Mouse (Mus musculus): ENCODE measurements around the gene Epm2a. TPM values are rescaled to one million over a fixed set of nuclear protein-coding genes. Genes with fewer than 3 reads are reported as not detected.
A peak's percentile ranks its signal among the peaks of the same experiment; 100 is the strongest.
"Not testable (repeated sequence)": the region's sequence is repeated elsewhere in the genome, so short reads cannot be mapped to it uniquely, and the experiment has no call there.

Epm2a gene
- polyA plus RNA-seq (2011; ENCODE audit: insufficient read depth, insufficient read length, low replicate concordance, missing spikeins), result 1.4 TPM in 1 of 2 replicates, not detected in the other

- no peak; the same call in 1 of the 2 replicates for TF ChIP-seq POLR2A (IDR thresholded peaks at IDR 0.05; ENCODE audit: borderline replicate concordance, control insufficient read depth, low read depth, low read length)
- no peak for TF ChIP-seq CTCF (IDR thresholded peaks at IDR 0.05; ENCODE audit: control insufficient read depth, insufficient read depth, low read length)
- WGBS, result under 1% methylated on average over 105 of the region's 106 CpGs
- Histone ChIP-seq H3K27ac (ENCODE audit: control insufficient read depth, insufficient read depth, low read depth, low read length, poor library complexity) (peak within 1 kb of the TSS; percentile 88), H3K4me1 (ENCODE audit: control insufficient read depth, insufficient read depth, low read length) (no peaks in the 10 kb centered on the region), H3K4me3 (replicated peaks; ENCODE audit: control insufficient read depth, low read depth, low read length) (peak within 1 kb of the TSS; percentile 79)
Observed at GRCm38 (mm10) chr10:11343205-11344141, at the start of gene Epm2a. Gene Epm2a (plus strand): TSS chr10:11343404.

- H3K4me3 ChIP-seq (replicated peaks; ENCODE audit: control insufficient read depth, low read depth, low read length), result no peak overlapping the region
- WGBS, result 89% methylated on average over 6 of the region's 6 CpGs
- H3K27ac ChIP-seq (ENCODE audit: control insufficient read depth, insufficient read depth, low read depth, low read length, poor library complexity), result no peak overlapping the region
- no peaks in the 10 kb centered on the region; the same call in 1 of the 2 replicates for H3K4me1 ChIP-seq (ENCODE audit: control insufficient read depth, insufficient read depth, low read length)
- TF ChIP-seq POLR2A (IDR thresholded peaks at IDR 0.05; ENCODE audit: borderline replicate concordance, control insufficient read depth, low read depth, low read length) (no peak), CTCF (IDR thresholded peaks at IDR 0.05; ENCODE audit: control insufficient read depth, insufficient read depth, low read length) (no peak)
Observed at GRCm38 (mm10) chr10:11298418-11298817, 44.8 kb upstream of the Epm2a start.

DNA sequence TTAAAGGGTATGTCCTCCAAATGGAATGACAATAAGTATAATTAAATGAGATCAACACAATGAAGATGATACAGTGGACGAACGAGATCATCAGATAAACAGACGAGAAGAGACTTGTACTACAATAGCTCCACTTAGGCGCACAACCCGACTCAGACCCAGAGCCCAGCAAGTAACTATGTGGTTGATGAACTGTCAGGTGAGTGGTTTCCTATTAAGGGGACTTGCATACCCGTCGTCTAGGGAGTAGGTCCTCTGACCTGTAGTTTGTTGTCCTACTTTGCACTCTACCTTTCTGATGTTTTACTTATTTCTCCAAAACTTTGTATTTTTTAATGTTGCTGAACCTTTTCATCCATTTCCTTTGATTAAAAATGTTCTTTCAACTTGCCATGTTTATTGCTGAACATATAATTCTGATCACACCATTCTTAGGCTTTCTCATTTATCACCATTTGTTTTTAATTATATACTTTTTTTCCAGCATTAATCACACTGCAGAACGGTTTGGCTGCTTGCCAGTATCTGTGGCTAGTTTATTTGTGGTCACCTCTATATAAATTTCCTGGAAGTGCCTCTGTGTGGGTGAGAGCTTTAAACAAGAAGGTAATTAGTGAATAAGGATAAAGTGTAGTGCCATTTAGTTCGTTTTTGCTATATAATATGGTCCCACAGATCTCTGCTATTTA is 37.7 kb upstream of the Epm2a start:
- no peak overlapping the region for H3K4me3 ChIP-seq (replicated peaks; ENCODE audit: control insufficient read depth, low read depth, low read length)
- no peaks in the 10 kb centered on the region; the same call in 1 of the 2 replicates for H3K4me1 ChIP-seq (ENCODE audit: control insufficient read depth, insufficient read depth, low read length)
- 77% methylated on average over 9 of the region's 9 CpGs for WGBS
- TF ChIP-seq CTCF (IDR thresholded peaks at IDR 0.05; ENCODE audit: control insufficient read depth, insufficient read depth, low read length), result no peak
- no peak for TF ChIP-seq POLR2A (IDR thresholded peaks at IDR 0.05; ENCODE audit: borderline replicate concordance, control insufficient read depth, low read depth, low read length)
- no peak overlapping the region for H3K27ac ChIP-seq (ENCODE audit: control insufficient read depth, insufficient read depth, low read depth, low read length, poor library complexity)

DNA sequence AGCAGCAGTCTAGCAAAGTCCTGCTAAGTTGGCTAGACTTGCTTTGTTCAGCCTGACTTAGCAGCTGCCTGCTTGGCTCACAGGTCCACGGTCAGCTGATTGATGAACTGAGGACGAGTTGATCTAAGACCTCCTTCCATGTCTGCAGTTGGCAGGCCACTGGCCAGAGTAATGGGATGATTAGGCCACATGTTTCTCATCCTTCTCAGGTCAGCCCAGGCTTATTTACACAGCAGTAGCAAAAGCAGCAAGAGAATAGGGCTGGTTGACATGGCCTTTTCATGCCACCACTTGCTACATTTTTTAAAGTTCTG is 37.2 kb upstream of the Epm2a start:
- Histone ChIP-seq H3K27ac (ENCODE audit: control insufficient read depth, insufficient read depth, low read depth, low read length, poor library complexity) (no peak overlapping the region), H3K4me1 (ENCODE audit: control insufficient read depth, insufficient read depth, low read length) (no peaks in the 10 kb centered on the region), H3K4me3 (replicated peaks; ENCODE audit: control insufficient read depth, low read depth, low read length) (no peak overlapping the region)
- WGBS, result 79% methylated on average over 2 of the region's 2 CpGs
- TF ChIP-seq CTCF (IDR thresholded peaks at IDR 0.05; ENCODE audit: control insufficient read depth, insufficient read depth, low read length) (no peak), POLR2A (IDR thresholded peaks at IDR 0.05; ENCODE audit: borderline replicate concordance, control insufficient read depth, low read depth, low read length) (no peak)

GRCm38 (mm10) chr10:11309866-11310265 is 33.3 kb upstream of the Epm2a start:
- 75% methylated on average over 1 of the region's 1 CpGs for WGBS
- no peak overlapping the region for H3K4me3 ChIP-seq (replicated peaks; ENCODE audit: control insufficient read depth, low read depth, low read length)
- no peak overlapping the region for H3K27ac ChIP-seq (ENCODE audit: control insufficient read depth, insufficient read depth, low read depth, low read length, poor library complexity)
- TF ChIP-seq POLR2A (IDR thresholded peaks at IDR 0.05; ENCODE audit: borderline replicate concordance, control insufficient read depth, low read depth, low read length) (no peak), CTCF (IDR thresholded peaks at IDR 0.05; ENCODE audit: control insufficient read depth, insufficient read depth, low read length) (no peak)
- no peaks in the 10 kb centered on the region for H3K4me1 ChIP-seq (ENCODE audit: control insufficient read depth, insufficient read depth, low read length)

DNA sequence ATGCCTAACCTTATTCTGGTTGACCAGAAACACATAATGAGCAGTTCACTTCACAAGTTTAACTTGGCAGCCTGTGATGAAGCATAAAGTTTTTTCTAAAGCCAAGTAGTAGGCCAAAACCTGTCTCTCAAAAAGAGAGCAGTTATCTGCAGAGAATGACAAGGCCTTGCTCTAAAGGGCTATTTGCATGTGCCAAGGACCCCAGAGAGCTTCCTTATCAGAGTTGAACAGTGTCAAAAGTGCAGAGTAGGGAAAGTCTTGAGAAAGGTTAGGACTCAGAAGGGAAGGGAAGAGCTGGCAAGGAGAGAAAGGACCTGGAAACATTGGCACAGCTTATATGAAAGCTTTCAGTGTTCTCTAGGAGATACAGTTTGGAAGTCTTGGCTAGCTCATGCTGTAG is 32.7 kb upstream of the Epm2a start:
- Histone ChIP-seq H3K4me3 (replicated peaks; ENCODE audit: control insufficient read depth, low read depth, low read length) (no peak overlapping the region), H3K4me1 (ENCODE audit: control insufficient read depth, insufficient read depth, low read length) (no peaks in the 10 kb centered on the region), H3K27ac (ENCODE audit: control insufficient read depth, insufficient read depth, low read depth, low read length, poor library complexity) (no peak overlapping the region)
- no peak for TF ChIP-seq POLR2A (IDR thresholded peaks at IDR 0.05; ENCODE audit: borderline replicate concordance, control insufficient read depth, low read depth, low read length)
- no peak for TF ChIP-seq CTCF (IDR thresholded peaks at IDR 0.05; ENCODE audit: control insufficient read depth, insufficient read depth, low read length)

- not testable (repeated sequence) for H3K4me3 ChIP-seq (replicated peaks; ENCODE audit: control insufficient read depth, low read depth, low read length); H3K27ac ChIP-seq (ENCODE audit: control insufficient read depth, insufficient read depth, low read depth, low read length, poor library complexity); H3K4me1 ChIP-seq (ENCODE audit: control insufficient read depth, insufficient read depth, low read length)
Observed at GRCm38 (mm10) chr10:11317856-11318454, 25.2 kb upstream of the Epm2a start.

GRCm38 (mm10) chr10:11319446-11319970 is 23.7 kb upstream of the Epm2a start:
- TF ChIP-seq CTCF (IDR thresholded peaks at IDR 0.05; ENCODE audit: control insufficient read depth, insufficient read depth, low read length), result no peak
- TF ChIP-seq POLR2A (IDR thresholded peaks at IDR 0.05; ENCODE audit: borderline replicate concordance, control insufficient read depth, low read depth, low read length), result no peak
- Histone ChIP-seq H3K4me3 (replicated peaks; ENCODE audit: control insufficient read depth, low read depth, low read length) (no peak overlapping the region), H3K4me1 (ENCODE audit: control insufficient read depth, insufficient read depth, low read length) (peaks cover 1% of the 10 kb centered on the region; the same call in 1 of the 2 replicates), H3K27ac (ENCODE audit: control insufficient read depth, insufficient read depth, low read depth, low read length, poor library complexity) (no peak overlapping the region)
- 31% methylated on average over 1 of the region's 1 CpGs for WGBS

Measured in bone marrow, adult 2 months (tissue).